Mouse (Mus musculus): Measurements from ENCODE around the gene Klrg2. TPM values are rescaled to one million over a fixed set of nuclear protein-coding genes. Genes with fewer than 3 reads are reported as not detected.

Klrg2 gene
- polyA plus RNA-seq, 1 experiment, result 5.3 TPM

DNA sequence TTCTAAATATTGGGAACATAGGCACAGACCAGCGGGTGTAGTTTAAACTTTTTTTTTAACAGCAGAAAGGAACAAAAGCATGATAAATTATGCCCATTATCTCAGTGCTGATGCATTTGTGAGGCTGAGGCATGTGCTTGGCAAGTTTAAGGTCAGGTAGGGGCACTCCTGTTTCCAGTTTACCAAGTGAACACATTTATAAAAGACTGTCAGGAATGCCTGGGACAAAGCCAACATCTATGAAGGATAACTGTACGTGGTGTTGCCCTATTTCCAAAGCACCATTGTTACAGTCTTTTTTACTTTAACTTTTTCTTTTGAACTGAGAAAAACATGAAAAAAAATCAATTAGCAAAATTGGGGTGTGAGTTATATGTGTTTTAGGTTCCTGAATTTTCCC lies 27.1 kb downstream of the Klrg2 start:
- no peak for TF ChIP-seq POLR2A (IDR thresholded peaks at IDR 0.05; ENCODE audit: borderline replicate concordance, extremely low read depth, low read depth, low read length)
- TF ChIP-seq CTCF (IDR thresholded peaks at IDR 0.05; ENCODE audit: insufficient read depth, low read length), result no peak
- DNase-seq, result no peak
- no peaks in the 10 kb centered on the region; the same call in 1 of the 2 replicates for H3K4me1 ChIP-seq (ENCODE audit: control insufficient read depth, insufficient read depth, low read length)
- no peak overlapping the region for H3K4me3 ChIP-seq (replicated peaks; ENCODE audit: extremely low read depth, low read depth, low read length)
- WGBS, result 43% methylated on average over 2 of the region's 2 CpGs

DNA sequence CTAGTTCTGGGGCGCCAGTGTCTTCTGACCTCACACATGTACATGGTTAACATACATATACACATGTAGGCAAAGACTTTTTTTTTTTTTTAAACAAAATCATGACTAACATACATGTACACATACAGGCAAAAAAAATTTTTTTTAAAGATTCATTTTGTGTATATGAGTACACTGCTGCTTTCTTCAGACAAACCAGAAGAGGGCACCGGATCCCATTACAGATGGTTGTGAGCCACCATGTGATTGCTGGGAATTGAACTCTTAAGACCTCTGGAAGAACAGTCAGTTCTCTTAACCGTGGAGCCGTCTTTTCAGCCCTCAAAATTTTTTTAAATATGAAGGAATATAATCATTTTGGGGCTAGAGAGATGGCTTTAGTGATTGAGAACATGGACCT lies 39.6 kb downstream of the Klrg2 start:
- Histone ChIP-seq H3K4me3 (replicated peaks; ENCODE audit: extremely low read depth, low read depth, low read length) (no peak overlapping the region), H3K4me1 (ENCODE audit: control insufficient read depth, insufficient read depth, low read length) (no peaks in the 10 kb centered on the region)
- DNase-seq, result no peak
- no peak for TF ChIP-seq POLR2A (IDR thresholded peaks at IDR 0.05; ENCODE audit: borderline replicate concordance, extremely low read depth, low read depth, low read length)
- no peak for TF ChIP-seq CTCF (IDR thresholded peaks at IDR 0.05; ENCODE audit: insufficient read depth, low read length)
- 87% methylated on average over 4 of the region's 4 CpGs for WGBS

DNA sequence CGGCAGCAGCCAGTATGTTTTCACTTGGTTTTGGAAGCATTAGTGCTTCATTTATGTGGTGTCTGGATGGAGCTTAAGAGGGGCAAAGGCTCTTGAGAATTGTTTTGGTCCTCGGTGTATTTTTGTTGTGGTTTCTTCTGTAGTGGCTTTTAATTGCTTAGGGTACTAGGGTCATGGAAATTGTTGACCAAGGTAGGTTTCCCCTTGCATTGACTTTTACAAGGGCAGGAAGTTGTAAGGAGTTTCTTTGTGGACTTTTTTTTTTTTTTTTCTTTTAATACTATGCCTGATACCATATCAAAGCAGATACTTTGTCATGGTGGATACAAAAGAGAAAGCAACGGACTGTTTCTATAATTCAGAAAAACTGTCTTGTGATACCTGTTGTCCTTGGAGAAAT lies 55.3 kb downstream of the Klrg2 start:
- TF ChIP-seq CTCF (IDR thresholded peaks at IDR 0.05; ENCODE audit: insufficient read depth, low read length) (no peak), POLR2A (IDR thresholded peaks at IDR 0.05; ENCODE audit: borderline replicate concordance, extremely low read depth, low read depth, low read length) (no peak)
- Histone ChIP-seq H3K4me1 (ENCODE audit: control insufficient read depth, insufficient read depth, low read length) (no peaks in the 10 kb centered on the region), H3K4me3 (replicated peaks; ENCODE audit: extremely low read depth, low read depth, low read length) (no peak overlapping the region)
- DNase-seq, result no peak
- 72% methylated on average over 3 of the region's 3 CpGs for WGBS

DNA sequence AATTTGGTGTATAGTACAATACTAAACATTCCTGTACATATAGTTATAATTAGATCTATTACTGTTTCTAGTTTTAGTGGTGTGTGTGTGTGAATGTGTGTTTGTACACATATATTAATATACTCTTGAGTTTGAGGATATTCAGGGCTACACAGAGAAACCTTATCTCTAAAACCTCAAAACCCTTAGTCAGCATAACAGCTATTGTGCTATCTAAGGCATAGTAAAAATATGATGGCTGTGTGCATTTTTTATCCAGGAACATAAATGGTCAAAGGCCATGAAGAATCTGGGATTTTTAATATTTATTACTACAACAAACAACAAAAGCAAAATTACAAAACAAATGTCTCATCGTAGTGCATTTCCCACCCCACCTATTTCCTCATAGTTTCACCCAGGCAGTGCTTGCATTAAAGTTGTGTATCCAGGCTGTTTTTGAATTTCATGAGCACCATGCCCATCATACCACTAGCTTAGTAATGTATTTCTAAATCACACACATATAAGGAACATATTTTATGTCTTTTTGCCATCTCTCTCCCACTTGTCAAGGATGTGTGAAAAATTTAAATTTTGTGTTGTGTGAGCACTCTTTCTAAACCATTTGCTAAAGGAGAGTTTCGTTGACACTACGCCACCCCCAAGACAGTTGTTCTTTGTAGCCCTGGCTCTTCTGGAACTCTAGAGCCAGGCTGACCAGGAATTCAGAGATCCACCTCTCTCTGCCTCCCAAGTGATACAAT lies 56.8 kb downstream of the Klrg2 start:
- Histone ChIP-seq H3K4me3 (replicated peaks; ENCODE audit: extremely low read depth, low read depth, low read length) (no peak overlapping the region), H3K4me1 (ENCODE audit: control insufficient read depth, insufficient read depth, low read length) (no peaks in the 10 kb centered on the region)
- 87% methylated on average over 3 of the region's 3 CpGs for WGBS
- no peak for DNase-seq
- TF ChIP-seq CTCF (IDR thresholded peaks at IDR 0.05; ENCODE audit: insufficient read depth, low read length), result no peak
- no peak for TF ChIP-seq POLR2A (IDR thresholded peaks at IDR 0.05; ENCODE audit: borderline replicate concordance, extremely low read depth, low read depth, low read length)

DNA sequence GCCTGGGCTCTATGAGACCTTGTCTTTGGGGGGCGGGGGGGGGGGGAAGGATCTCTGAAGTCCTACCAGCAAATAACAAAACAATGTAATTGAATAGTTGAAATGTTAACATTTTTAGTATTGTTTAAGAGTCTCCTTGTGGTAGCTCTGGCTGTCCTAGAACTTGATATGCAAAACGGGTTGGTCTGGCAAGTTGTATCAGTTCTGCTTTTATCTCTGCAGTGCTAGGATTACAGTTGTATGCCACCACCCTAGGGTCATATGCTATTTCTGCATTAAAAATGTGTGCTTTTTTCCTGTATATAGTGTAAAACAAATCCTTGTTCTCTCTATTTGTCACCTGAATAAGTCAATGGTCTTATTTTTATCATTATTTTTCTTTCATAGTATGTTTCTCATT lies 60.9 kb downstream of the Klrg2 start:
- WGBS, result 64% methylated on average over 2 of the region's 2 CpGs
- Histone ChIP-seq H3K4me1 (ENCODE audit: control insufficient read depth, insufficient read depth, low read length) (no peaks in the 10 kb centered on the region), H3K4me3 (replicated peaks; ENCODE audit: extremely low read depth, low read depth, low read length) (no peak overlapping the region)
- DNase-seq, result no peak
- TF ChIP-seq POLR2A (IDR thresholded peaks at IDR 0.05; ENCODE audit: borderline replicate concordance, extremely low read depth, low read depth, low read length) (no peak), CTCF (IDR thresholded peaks at IDR 0.05; ENCODE audit: insufficient read depth, low read length) (no peak)

Other genes with a start within 250 kb of the Klrg2 start
- 6.1 and 7.8 TPM in 2 replicates for gene Ubn2, start 203.3 kb downstream of the Klrg2 start, polyA plus RNA-seq (2012; rRNA removed)
- gene Fmc1, start 103.7 kb downstream of the Klrg2 start, polyA plus RNA-seq (2012; rRNA removed), result 147 and 171 TPM in 2 replicates
- gene Luc7l2, start 85.9 kb downstream of the Klrg2 start, polyA plus RNA-seq (2012; rRNA removed), result 33.6 and 39.0 TPM in 2 replicates
- 0.50 and 1.1 TPM in 2 replicates for gene Clec2l, start 25.8 kb upstream of the Klrg2 start, polyA plus RNA-seq (2012; rRNA removed)
- gene Tbxas1, start 238.2 kb upstream of the Klrg2 start, polyA plus RNA-seq (2012; rRNA removed), result 7.3 and 9.1 TPM in 2 replicates
- gene Hipk2, start 238.9 kb upstream of the Klrg2 start, polyA plus RNA-seq (2012; rRNA removed), result 54.8 and 56.1 TPM in 2 replicates

Data from lung, adult 2 months (tissue).